Mouse (Mus musculus) limb, embryonic 14.5 days (tissue): ENCODE data around the gene Fubp1. TPM values are rescaled to one million over a fixed set of nuclear protein-coding genes. Genes with fewer than 3 reads are reported as not detected.

Experiments
- ATAC-seq: fragments of 200-750 bp; cut with Nextera tagmentation; 2 replicates; pipeline ENCODE4 v1.8.0; 2017; ENCODE audit warnings: low read depth, moderate number of reproducible peaks, moderate TSS enrichment; ENCODE audit not compliant: low FRiP score
- DNase-seq: peaks from one replicate; pipeline ENCODE4 v3.0.0-alpha.2; 2015; ENCODE audit warnings: low spot score
- H3K27ac ChIP-seq: fragments of 300-500 bp; sonication (generic); replicated peaks from 2 replicates; pipeline ENCODE4 v1.5.1; 2014; ENCODE audit warnings: low read depth, mild to moderate bottlenecking, low read length, moderate library complexity, mixed read lengths
- H3K27me3 ChIP-seq: fragments of 300-500 bp; sonication (generic); 2 replicates; pipeline ENCODE4 v1.6.1; 2014; ENCODE audit warnings: low read length, mixed read lengths; ENCODE audit not compliant: control insufficient read depth, insufficient read depth
- H3K36me3 ChIP-seq: fragments of 300-500 bp; sonication (generic); 2 replicates; pipeline ENCODE4 v1.6.1; 2014; ENCODE audit warnings: mild to moderate bottlenecking, low read length, moderate library complexity, mixed read lengths; ENCODE audit not compliant: control insufficient read depth, insufficient read depth
- H3K4me1 ChIP-seq: fragments of 300-500 bp; sonication (generic); 2 replicates; pipeline ENCODE4 v1.6.1; 2014; ENCODE audit warnings: antibody characterized with exemption, low read length, mixed read lengths; ENCODE audit not compliant: control insufficient read depth, insufficient read depth
- H3K4me2 ChIP-seq: fragments of 300-500 bp; sonication (generic); replicated peaks from 2 replicates; pipeline ENCODE4 v1.6.1; 2014; ENCODE audit warnings: low read depth, mild to moderate bottlenecking, low read length, moderate library complexity; ENCODE audit not compliant: severe bottlenecking
- H3K4me3 ChIP-seq: fragments of 300-500 bp; sonication (generic); replicated peaks from 2 replicates; pipeline ENCODE4 v1.5.1; 2014; ENCODE audit warnings: low read length
- H3K9ac ChIP-seq: fragments of 300-500 bp; sonication (generic); 2 replicates; pipeline ENCODE4 v1.6.1; 2014; ENCODE audit warnings: mild to moderate bottlenecking, low read depth, low read length, moderate library complexity; ENCODE audit not compliant: severe bottlenecking
- H3K9me3 ChIP-seq: fragments of 300-500 bp; sonication (generic); 2 replicates; pipeline ENCODE4 v1.6.1; 2016; ENCODE audit warnings: low read length; ENCODE audit not compliant: control insufficient read depth
- POLR2A ChIP-seq: fragments of 200-500 bp; IDR thresholded peaks from 2 replicates; pipeline ENCODE4 v1.8.0; 2012; ENCODE audit warnings: inconsistent platforms, mild to moderate bottlenecking, moderate library complexity, borderline replicate concordance; ENCODE audit not compliant: insufficient read depth, insufficient read length; ENCODE audit errors: extremely low read depth
- WGBS: fragments of 180-500 bp; shearing (Covaris S2); extraction: QIAGEN DNeasy Blood & Tissue Kit; methylation state at CpG from one replicate; pipeline ENCODE4 v1.1.7; 2014; 5-methylcytosine and 5-hydroxymethylcytosine counted together
- polyA plus RNA-seq, 2 experiments: library from polyadenylated mRNA; depleted of rRNA in 1 of 2; stranded (reverse) in 1 of 2; unstranded in 1 of 2; fragments of >200 nt; fragmentation: Nextera tagmentation in 1 of 2; extraction: Ambion mirVana in 1 of 2; gene quantifications; 2 replicates each; pipeline versions ENCODE4 v1.2.1 to v1.2.3; 2012 to 2014

Fubp1 gene
- polyA plus RNA-seq (2012; rRNA removed) (206 and 232 TPM in 2 replicates), polyA plus RNA-seq (2014; fragmentation: Nextera tagmentation; extraction: Ambion mirVana) (223 and 243 TPM in 2 replicates)

- peak; percentile 96 for ATAC-seq
Observed at GRCm38 (mm10) chr3:152209967-152210634, at the start of gene Fubp1, which contains the start of gene Dnajb4. Fubp1 (plus strand) TSS chr3:152210422. Dnajb4 (minus strand) TSS chr3:152210302.

GRCm38 (mm10) chr3:152160607-152161006 lies 49.6 kb upstream of the Fubp1 start:
- no peaks in the 10 kb centered on the region for H3K9me3 ChIP-seq
- no peak overlapping the region for H3K9ac ChIP-seq
- H3K27ac ChIP-seq = no peak overlapping the region
- ATAC-seq (no peak), DNase-seq (no peak)
- TF ChIP-seq POLR2A = no peak
- WGBS = 56% methylated on average over 4 of the region's 4 CpGs
- H3K27me3 ChIP-seq = 0 out of 2 replicates have a peak, but pooled peaks cover 1% of the 10 kb centered on the region
- peaks cover 2% of the 10 kb centered on the region; the same call in 1 of the 2 replicates for H3K4me1 ChIP-seq
- no peak overlapping the region for H3K4me3 ChIP-seq
- H3K4me2 ChIP-seq = no peak overlapping the region
- no peaks in the 10 kb centered on the region for H3K36me3 ChIP-seq

More at GRCm38 (mm10) chr3:152209967-152210634, at the start of gene Fubp1, which contains the start of gene Dnajb4:
- Histone ChIP-seq H3K9ac (peak within 1 kb of the TSS; percentile 100), H3K36me3 (peaks cover 10% of the 10 kb centered on the region; the same call in 1 of the 2 replicates), H3K27me3 (no peaks in the 10 kb centered on the region), H3K9me3 (no peaks in the 10 kb centered on the region), H3K4me2 (peak within 1 kb of the TSS; percentile 85), H3K4me1 (peaks cover 23% of the 10 kb centered on the region), H3K4me3 (peak within 1 kb of the TSS; percentile 98), H3K27ac (peak within 1 kb of the TSS; percentile 99)
- TF ChIP-seq POLR2A = peak; percentile 99
- peak; percentile 99 for DNase-seq
- WGBS = under 1% methylated on average over 71 of the region's 85 CpGs

- 90% methylated on average over 8 of the region's 8 CpGs for WGBS
- H3K4me3 ChIP-seq = no peak overlapping the region
Observed at GRCm38 (mm10) chr3:152163320-152163719, 46.9 kb upstream of the Fubp1 start.

GRCm38 (mm10) chr3:152165014-152165350 lies 45.2 kb upstream of the Fubp1 start:
- TF ChIP-seq POLR2A = no peak
- WGBS = 24% methylated on average over 9 of the region's 9 CpGs
- 0 out of 2 replicates have a peak, but pooled peaks cover 9% of the 10 kb centered on the region for H3K27me3 ChIP-seq
- peak overlapping the region; percentile 50; the same call in 1 of the 2 replicates for H3K9ac ChIP-seq
- H3K27ac ChIP-seq = no peak overlapping the region
- DNase-seq (no peak), ATAC-seq (no peak)
- peaks cover 12% of the 10 kb centered on the region for H3K4me1 ChIP-seq
- H3K9me3 ChIP-seq = no peaks in the 10 kb centered on the region
- peak overlapping the region; percentile 98 for H3K4me2 ChIP-seq
- H3K36me3 ChIP-seq = no peaks in the 10 kb centered on the region
- peak overlapping the region; percentile 50 for H3K4me3 ChIP-seq

More at GRCm38 (mm10) chr3:152163320-152163719, 46.9 kb upstream of the Fubp1 start:
- 0 out of 2 replicates have a peak, but pooled peaks cover 9% of the 10 kb centered on the region for H3K27me3 ChIP-seq
- no peak for DNase-seq
- H3K9me3 ChIP-seq = no peaks in the 10 kb centered on the region
- no peak overlapping the region for H3K4me2 ChIP-seq
- H3K36me3 ChIP-seq = no peaks in the 10 kb centered on the region
- no peak for ATAC-seq
- TF ChIP-seq POLR2A = no peak
- peaks cover 12% of the 10 kb centered on the region for H3K4me1 ChIP-seq
- no peak overlapping the region for H3K9ac ChIP-seq
- no peak overlapping the region for H3K27ac ChIP-seq

- Histone ChIP-seq H3K4me2 (peak overlapping the region; percentile 98), H3K36me3 (no peaks in the 10 kb centered on the region), H3K27me3 (0 out of 2 replicates have a peak, but pooled peaks cover 9% of the 10 kb centered on the region), H3K27ac (no peak overlapping the region), H3K4me3 (peak overlapping the region; percentile 50), H3K9me3 (no peaks in the 10 kb centered on the region), H3K4me1 (peaks cover 12% of the 10 kb centered on the region), H3K9ac (peak overlapping the region; percentile 50)
- DNase-seq (no peak), ATAC-seq (peak; percentile 54; the same call in 1 of the 2 replicates)
- TF ChIP-seq POLR2A = no peak
- 2% methylated on average over 43 of the region's 53 CpGs for WGBS
Observed at GRCm38 (mm10) chr3:152165351-152166098, 44.7 kb upstream of the Fubp1 start.
